Mouse (Mus musculus): ENCODE measurements around the gene Acly.
"Not testable (repeated sequence)": the region's sequence is repeated elsewhere in the genome, so short reads cannot be mapped to it uniquely, and the experiment has no call there.

Gene Acly

DNA sequence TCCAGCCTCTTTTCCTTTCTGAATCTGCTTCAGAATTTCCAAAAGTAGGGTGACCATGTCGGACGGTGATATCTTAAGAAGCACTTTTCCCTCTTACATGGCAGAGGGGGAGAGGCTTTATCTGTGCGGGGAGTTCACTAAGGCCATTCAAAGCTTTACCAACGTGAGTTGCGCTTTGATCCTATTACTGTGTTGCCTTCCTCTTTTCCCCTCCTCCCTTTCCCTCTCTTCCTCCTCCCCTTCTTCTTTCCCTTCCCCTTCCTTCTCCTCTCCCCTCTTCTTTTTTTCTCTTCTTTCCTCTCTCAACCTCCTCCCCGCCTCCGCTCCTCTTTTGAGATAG lies 17.9 kb upstream of the Acly start:
- no peak for DNase-seq (ENCODE audit: low read depth, low spot score)

DNA sequence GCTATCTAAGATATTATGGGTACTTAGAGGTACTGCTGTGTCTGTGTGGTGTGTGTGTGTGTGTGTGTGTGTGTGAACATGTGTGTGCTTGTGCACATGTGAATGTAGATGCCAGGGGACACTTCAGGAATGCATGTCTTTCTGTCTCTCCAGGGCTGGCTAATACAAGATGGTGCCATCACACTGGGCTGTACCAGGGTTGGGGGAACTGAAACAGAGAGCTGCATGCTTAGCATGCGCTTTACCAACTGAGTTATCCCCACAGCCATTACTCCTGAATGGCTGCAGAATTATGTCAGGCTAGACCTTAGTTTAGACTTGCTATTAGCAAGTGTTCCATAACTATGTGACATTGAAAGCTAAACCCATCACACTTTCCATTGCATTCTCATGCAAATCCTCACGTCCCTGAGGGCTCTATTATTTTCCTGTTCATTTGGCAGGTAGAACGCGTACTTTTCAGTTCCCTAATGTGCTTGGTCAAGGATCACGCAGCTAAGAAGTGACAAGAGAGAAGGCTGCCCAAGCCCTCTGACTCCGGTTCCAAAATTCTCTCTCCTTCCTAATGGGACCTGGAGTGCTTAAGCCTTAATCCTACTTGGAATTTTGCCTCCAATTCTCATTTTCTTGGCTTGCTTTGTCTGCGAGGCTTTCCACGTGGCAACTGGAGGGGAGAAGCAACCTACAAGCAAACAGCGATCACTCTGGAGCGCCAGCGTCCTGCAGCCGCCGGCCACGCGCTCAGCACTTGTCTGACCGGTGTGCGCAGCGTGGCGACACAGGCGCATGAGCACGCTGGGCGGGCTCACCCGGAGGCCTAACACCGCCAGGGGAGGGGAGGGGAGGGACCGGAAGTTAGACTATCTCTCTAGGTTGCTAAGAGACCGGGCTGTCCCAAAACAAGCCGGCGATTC lies 17.3 kb upstream of the Acly start, which contains the start of gene Ttc25:
Gene Ttc25, plus strand, starts transcription at position 776 of the 914 bp plus-strand sequence.
- peak; percentile 95 for DNase-seq (ENCODE audit: low read depth, low spot score)

DNA sequence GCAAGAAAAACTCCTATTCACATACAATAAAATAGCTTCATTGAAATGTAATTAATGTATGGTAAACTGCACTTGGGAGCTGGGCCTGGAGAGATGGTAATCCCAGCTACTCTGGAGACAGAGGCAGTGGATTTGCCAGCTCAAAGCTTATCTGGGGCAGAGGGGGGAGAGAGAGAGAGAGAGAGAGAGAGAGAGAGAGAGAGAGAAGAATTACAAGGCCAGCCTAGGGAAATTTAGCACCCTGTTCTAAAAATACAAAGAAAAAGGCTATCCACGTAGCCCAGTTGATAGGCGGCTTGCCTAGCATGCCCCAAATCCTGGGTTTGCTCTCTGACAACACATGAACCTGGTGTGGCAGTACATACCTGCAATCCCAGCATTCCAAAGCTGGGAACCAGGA lies 13.8 kb upstream of the Acly start:
- no peak for DNase-seq (ENCODE audit: low read depth, low spot score)

DNA sequence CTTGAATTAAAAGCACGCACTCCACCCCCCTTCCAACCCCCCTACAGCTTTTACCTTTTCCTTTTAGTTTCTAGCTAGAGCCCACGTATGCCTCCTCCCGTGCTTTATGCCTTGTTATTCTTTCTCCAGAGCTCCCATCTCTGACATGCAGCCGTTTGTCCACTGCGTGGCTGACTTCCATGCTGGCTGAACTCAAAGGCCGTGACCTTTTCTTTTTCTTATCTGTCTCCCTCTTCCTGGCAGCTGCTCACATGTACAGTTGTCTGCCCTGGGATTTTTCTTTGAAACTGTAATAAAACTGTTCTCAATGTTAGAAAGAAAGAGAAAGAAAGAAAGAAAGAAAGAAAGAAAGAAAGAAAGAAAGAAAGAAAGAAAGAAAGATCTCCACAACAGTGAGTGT lies 13.2 kb upstream of the Acly start:
- DNase-seq (ENCODE audit: low read depth, low spot score), result no peak

DNA sequence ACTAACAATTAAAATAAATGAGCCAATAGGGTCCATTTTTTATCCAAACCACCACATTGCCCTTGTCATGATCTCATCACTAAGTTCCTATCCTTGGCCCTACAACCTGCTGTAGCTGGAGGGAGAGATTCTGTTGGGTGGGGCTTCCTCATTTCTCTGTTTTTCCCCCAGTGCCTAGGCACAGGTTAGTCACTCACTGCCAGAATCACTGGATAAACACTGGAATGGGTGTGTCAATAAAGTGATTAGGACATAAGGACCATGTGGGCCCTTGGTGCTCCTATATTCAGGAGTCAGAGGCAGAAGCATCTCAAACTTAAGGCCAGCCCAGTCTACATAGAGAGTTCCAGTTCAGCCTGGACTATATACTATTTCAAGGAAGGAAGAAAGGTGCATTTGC lies 8.7 kb upstream of the Acly start:
- DNase-seq (ENCODE audit: low read depth, low spot score), result no peak

DNA sequence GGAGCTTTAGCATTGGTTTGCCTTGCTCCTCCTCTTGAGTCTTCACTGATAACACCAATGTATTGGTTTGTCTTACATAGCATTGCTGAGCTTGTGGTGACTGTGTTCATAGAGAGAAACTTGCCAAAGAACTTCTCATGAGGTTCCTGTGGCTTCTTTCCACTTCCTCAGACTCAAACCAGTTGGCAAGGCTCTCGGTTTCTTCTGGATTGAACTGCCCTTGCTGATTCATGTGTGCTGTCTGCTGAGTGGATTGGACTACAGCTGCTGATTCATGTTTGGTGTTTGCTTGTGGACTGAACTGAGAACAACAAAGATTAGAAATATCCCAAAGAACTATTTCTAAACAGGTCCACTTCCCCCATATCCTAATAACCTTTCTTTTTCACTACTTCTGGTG lies 8.2 kb upstream of the Acly start:
- no peak for DNase-seq (ENCODE audit: low read depth, low spot score)

DNA sequence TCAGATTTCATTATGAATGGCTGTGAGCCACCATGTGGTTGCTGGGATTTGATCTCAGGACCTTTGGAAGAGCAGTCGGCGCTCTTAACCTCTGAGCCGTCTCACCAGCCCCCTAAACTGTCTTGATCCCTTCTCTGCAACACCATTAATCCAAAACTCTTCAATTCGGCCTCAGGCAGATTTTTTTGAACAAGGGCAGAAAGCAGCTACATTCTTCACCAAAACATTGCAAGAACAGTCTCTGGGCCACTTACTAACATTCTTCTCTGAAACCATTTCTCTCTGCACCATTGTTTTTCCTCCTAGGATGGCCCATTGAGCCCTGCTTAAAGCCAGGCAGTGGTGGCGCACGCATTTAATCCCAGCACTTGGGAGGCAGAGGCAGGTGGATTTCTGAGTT lies 7.0 kb upstream of the Acly start:
- not testable (repeated sequence) for DNase-seq (ENCODE audit: low read depth, low spot score)

DNA sequence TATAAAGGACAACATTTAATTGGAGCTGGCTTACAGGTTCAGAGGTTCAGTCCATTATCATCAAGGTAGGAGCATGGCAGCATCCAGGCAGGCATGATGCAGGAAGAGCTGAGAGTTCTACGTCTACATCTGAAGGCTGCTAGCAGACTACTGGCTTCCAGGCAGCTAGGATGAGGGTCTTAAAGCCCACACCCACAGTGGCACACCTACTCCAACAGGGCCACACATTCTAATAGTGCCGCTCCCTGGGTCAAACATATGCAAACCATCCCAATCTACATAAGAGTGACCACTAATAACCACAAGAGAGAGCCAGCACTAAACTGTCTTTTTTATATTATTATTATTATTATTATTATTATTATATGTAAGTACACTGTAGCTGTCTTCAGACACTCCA lies 6.6 kb upstream of the Acly start:
- DNase-seq (ENCODE audit: low read depth, low spot score), result not testable (repeated sequence)

DNA sequence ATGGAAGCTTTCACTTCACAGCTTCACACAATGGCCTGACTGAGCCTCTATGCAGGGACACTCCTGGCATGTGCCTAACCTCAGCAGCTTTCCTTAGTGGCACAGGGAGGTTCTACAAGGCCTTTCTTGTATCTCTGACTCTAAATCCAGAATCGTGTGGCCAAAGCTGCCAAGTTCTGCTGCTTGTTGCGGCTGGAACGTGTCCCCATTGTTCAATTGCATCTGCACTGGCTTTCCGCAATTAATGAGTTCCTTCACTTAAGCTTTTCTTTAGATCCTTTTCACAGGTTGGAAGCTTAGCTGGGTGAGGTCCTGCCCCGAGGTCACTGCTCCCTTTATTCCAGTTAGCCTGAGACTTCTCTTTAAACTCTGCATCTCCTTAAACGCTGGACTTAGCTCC lies 6.1 kb upstream of the Acly start:
- no peak for DNase-seq (ENCODE audit: low read depth, low spot score)

DNA sequence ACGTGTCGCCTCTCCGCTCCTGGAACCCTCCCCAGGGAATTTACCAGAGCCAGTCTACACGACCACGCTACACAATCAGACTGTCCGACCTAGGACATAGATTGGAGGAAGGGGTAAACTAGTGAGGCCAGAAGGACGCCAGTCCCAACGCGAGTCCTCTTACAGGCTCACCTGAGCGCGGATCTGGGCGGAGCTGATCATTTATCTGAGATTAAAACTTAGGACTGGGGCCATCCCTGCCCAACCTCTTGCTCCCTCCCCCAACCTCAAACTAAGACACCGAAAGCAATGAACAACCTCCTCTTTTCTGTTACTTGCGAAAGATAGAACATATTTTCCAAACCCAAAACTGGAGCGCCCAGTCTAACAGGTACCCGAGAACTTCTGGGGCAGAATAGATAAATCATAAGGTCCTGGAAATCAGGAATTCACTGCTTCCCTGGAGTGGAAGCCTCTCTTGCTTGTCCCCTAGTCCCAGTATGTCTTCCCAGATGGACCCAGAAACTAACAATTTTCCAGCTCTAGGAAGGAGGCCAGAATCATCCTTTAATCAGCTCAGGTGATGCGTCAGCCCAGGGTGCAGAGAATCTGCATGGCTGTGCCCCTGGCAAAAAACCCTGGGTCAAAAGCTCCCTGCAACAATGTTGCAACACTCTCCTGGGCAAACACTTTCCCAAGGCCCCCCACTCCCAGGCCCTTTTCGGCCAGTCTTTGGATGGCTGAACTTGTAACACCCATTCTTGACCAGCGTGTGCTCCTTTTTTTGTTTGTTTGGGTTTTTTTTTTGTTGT lies 770 bp upstream of the Acly start:
- no peak for DNase-seq (ENCODE audit: low read depth, low spot score)

DNA sequence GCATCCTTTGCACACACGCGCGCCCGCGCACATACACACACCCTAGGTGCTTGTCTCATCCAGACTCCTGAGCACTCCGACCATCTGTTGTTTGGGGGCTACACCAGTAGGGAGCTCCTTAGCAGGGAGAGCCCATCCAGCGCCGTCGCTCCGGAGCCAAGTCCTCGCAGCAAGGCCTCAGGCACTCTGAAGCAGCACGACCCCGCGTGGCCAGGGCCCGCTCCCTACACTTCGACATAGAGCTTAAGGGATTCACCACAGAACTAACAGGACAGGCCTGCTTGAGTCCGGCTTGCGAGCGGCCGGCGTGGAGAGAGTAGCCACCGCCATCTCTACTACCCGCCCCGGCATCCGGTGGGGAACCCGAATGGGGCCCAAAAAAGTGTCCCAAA lies 738 bp downstream of the Acly start:
- DNase-seq (ENCODE audit: low read depth, low spot score), result peak; percentile 69

DNA sequence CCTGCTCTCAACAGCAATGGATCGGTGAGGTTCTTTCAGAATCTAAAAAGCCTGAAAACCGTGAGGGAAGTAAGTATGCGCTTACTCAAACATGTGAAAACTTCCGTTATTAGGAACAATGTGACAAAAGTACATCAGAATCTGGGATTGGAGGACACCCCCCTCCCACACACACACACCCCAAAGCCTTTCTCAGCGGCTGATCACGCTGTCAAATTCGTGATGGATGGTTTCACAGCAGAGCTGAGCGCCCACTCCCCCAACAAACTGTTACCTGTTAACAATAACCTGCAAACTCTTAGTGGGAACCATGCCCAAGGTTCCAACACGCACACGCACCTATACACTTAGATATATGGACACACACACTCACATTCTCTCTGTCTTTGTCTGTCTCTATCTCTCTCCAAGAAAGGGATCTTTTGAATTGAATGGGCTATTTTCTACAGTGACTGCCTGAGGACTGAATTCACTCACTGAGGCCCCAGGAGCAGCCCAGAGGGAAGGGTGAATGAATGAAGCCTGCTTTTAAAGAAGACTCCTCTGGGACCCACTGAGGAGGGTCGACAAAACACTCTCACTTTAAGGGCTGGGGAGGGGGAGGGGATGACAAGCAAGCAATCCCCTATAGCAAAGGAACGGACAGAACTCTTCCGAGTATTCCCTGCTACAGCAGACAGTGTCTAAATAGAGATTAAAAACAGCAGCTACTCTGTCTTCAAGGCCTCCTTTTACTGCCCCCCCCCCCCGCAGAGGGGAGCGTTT lies 1.6 kb downstream of the Acly start:
- peak; percentile 30 for DNase-seq (ENCODE audit: low read depth, low spot score)

DNA sequence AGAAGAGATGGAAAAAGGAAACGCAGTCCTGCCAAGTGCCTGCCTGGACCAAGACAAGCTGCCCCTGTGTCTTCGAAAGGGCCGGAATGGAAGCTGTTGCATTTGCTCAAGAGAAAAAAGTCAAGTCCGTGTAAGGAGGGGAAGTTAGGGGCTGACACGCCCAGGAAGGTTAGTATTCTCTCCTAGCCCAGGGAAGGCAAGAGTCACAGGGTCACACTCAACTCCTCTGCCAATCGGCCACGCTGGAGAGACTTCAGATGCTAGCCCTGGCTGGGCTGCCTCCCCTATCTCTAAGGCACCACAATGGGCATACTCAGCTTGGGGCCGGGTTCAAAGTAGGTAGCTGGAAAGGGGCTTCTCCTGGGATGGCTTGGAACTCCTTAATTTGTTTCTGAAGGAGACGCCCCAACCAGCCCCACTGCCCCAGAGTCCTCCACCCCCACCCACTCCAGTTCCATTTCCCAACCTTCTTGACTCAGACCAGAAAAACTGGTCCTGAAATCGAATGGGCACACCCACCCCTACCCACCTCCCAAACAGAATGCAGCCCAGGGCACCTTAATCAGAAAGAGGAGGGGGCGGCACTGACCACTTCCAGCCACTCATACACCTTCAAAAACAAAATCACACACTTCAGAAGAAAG lies 2.7 kb downstream of the Acly start:
- no peak for DNase-seq (ENCODE audit: low read depth, low spot score)

DNA sequence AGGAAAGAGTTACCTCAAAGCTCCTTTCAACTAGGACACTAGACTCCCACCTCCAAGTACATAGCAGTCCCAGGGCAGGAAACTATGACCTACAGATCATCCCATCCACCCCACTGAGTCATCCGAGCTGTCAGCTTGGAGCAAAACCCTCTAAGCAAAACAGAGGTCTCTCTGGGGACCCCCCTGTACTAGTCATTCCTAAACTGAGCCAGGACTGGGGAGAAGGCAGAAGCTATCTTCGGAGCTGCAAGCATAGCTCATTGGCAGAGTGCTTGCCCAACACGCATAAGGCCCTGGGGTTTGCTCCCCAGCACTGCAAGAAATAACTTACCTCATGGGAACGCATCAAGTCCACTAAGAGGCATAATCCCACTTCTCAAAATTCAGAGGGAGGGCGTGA lies 3.4 kb downstream of the Acly start:
- DNase-seq (ENCODE audit: low read depth, low spot score), result no peak

DNA sequence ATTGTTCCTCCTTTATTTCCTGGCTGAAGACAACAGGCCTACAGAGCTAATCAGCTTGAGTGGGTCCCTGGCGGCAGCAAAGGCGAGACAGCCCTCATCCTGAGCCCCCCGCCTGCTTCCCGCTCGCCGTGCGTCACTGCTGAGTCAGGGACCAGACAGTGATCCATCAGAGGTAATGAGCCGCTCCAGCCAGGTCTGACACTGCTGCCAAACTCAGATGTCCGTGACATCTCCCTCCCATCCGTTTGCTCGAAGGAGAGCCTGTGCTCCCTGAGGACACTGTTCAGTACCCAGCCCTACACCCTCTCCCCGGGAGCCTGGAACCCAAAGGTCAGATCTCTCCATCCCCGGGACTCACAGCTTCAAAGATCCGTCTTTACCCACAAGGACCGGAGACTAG lies 7.0 kb downstream of the Acly start:
- DNase-seq (ENCODE audit: low read depth, low spot score), result no peak

DNA sequence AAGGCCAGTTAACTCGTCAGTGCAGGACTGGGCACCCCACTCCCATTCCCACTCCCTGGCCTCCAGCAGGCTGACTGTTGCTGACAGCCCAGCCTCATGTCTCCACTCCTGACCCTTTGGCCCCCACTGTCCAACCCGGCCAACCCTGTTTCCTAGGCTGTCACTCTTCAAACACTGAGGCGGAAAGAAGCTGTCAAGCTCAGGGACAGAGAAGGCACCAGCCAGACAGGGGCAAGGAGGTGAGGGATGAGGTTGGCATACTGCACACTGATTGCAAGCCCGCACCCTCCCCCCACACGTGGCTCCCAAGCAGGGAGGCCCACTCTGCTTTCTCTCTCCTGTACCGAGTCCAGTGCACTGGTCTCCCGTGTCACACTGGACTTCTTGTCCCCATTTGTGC lies 8.6 kb downstream of the Acly start:
- DNase-seq (ENCODE audit: low read depth, low spot score), result no peak

DNA sequence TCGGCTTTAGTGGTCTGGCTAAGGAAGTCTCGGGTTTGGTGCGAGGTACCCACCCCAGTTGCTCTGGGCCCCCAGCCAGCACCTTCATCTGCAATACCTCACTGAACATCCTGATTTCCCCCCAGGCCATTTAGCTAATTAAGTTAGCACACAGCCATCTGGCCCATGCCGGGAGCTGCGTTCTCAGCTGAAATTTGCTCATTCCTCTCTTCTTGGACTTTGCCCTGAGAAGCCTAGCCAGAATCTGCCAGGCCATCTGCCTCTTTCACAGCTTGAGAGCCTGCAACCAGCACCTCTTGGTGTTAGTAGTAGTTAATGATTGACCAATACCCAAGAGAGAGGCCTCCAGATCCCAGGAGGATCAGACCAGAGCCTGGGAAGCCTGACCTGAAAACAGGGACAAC lies 9.6 kb downstream of the Acly start:
- no peak for DNase-seq (ENCODE audit: low read depth, low spot score)

DNA sequence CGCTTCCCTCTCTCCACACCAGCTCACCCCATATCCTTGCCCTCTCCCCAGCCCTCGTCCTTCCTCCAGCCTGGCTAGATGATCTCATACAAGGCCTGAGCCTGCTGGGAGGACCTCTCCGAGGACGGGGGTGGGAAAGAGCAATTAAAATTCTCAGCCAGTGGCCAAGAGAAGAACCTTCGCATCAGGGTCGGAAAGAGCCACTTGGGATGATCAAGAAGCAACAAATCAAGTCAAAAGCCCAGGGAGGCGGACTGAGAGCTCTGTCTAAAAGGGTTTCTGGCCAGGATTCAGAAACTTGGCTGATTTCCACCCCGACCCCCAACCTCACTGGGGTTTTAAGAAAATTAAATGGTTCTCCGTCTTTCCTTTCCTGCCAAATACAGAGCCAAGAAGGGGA lies 11.5 kb downstream of the Acly start:
- DNase-seq (ENCODE audit: low read depth, low spot score), result no peak

DNA sequence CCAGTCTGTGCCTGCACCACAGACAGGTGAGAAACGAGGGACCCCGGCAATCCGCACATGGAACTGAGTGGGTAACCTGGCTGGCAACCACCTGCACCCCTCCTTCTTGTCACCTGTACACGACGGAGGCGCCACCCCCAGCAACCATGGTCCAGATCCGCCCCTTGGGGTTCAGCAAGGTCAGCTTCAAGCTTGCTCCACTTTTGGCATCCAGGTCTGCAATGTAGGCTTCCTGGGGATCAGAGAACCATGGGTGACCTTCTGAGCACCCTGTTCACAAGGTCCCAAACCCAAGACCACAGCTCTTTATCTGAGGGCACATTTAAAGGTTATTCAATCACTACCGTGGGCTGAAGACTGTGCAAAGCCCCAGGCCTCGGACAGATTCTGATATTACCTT lies 12.0 kb downstream of the Acly start:
- no peak for DNase-seq (ENCODE audit: low read depth, low spot score)

DNA sequence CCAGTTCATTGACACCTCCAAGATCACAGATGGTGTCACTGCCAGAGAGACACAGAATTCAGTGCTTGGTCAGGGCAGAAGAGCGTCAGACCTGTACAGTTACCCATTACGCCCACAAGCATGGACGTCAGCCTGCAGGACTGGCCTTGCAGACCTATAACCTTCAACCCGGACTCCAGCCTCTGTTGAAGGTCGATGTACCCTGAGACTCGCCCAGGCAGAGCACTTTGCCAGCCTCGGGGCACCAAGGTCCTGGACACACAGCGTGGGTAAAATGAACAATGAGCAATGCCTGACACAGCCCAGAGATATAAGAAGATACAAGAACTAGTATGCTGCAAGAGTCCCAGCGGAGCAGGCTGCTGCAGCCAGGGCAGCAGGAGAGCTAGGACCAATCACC lies 12.7 kb downstream of the Acly start:
- no peak for DNase-seq (ENCODE audit: low read depth, low spot score)

DNA sequence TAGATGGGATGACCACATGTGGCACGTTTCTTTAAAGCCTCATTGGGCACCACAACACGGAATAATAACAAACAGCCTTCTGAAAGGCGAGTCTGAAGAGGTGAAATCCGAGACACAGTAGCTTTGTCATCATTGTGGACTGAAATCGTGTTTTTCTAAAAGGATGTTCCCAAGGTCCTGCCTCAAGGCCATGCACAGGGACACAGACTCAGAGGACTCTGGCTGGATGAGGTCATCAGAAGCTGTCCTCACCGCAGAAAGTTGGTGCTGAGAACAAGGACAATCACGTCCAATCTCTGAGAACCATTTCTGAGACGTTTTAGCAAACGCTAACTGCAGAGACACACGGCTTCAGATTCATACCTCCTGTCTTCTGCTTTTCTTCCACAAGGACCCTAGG lies 14.1 kb downstream of the Acly start:
- no peak for DNase-seq (ENCODE audit: low read depth, low spot score)

DNA sequence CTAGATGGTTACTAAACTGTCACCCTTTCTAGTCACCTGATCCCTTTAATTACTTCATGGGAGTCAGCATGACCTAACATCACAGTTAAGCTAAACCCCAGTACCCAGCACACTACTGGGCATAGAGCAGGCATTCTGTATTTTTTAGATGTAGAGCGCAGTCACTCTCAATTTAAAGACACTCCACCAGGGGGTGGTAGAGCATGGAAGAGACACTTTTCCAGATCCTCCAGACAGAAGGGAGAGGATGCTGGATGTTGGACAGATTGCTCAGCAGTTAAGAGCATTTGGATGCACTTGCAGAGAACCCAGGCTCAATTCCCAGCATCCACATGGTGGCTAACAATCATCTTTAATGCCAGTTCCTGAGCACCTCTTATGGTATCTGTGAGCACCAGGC lies 15.4 kb downstream of the Acly start:
- no peak for DNase-seq (ENCODE audit: low read depth, low spot score)

Measured in mesoderm, embryonic 11.5 days (tissue).